Mouse (Mus musculus) lung, postnatal 0 days (tissue): ENCODE results near the gene Cd6.

Experiments
- CTCF ChIP-seq: IDR thresholded peaks from 2 replicates; pipeline ENCODE4 v1.5.1; 2016; ENCODE audit warnings: antibody characterized with exemption, mild to moderate bottlenecking
- EP300 ChIP-seq: IDR thresholded peaks from 2 replicates; pipeline ENCODE4 v1.6.1; 2016; ENCODE audit warnings: antibody characterized with exemption, mild to moderate bottlenecking, control low read depth

GRCm38 (mm10) chr19:10799155-10799554 lies 30.7 kb downstream of the Cd6 start:
- no peak for TF ChIP-seq EP300
- no peak for TF ChIP-seq CTCF
